Mouse (Mus musculus) fat pad, adult 2 months (tissue): Measurements from ENCODE around the gene Retreg2.

Source experiments
- DNase-seq: peaks from one replicate; pipeline ENCODE4 v3.0.0-alpha.2; 2011; ENCODE audit warnings: low read depth, low spot score; ENCODE audit errors: extremely low read depth

Retreg2 gene

DNA sequence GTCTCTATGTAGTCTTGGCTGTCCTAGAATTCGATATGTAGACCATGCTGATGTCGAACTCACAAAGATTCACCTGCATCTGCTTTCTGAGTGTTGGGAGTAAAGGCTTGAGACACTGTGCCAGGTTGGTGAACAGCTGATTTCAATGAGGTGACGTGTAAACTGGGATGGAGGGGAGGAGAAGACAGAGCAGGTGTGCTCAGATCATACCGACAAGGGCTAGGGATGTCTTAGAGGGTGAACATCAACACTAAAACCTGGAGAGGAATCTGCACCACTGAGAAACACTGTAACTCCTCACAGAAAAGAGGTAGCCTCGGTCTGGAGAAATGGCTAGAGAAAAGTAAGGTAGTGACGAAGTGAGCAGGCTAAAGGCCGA is 25.5 kb downstream of the Retreg2 start:
- no peak for DNase-seq

DNA sequence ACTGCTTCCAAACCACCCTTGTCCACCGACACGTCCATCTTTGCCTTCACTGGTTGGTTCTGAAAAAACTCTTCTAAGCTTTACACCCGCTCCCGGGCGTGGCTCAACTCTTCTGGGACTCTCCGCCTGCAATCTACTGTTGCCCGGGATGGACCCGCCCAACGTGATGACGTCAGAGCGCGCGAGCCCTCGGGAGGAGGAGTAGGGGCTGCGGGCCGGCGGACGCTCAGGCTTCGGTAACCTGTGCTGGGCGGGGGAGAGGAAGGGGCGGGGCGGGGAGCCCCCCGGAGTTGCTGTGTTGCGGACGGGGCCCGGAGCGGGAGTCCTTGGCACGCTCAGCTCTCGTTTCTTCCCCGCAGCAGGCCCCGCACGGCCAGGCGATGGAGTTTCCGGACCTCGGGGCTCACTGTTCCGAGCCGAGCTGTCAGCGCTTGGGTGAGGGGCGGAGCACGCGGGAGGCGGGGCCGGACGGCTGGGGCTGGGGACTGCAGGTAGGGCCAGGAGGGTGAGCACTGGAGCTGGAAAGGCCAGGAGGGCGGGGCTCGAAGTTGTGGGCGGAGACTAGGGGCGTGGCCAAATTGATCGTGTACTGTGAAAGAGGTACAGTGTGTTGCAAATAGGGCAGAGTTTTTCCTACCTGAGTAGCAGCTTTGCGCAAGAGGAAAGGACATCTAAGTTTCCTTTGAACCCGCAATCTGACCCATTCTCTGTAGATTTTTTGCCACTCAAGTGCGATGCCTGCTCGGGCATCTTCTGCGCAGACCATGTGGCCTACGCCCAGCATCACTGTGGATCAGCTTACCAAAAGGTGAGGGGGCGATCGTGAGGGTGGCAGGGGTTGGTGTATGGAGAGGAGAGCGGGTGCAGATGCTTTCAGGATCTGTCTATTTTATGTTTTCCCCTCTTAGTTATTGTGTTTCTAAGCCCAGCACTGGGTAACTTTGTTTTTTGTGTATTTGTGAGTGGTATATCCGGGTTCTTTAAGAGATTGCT is 26.2 kb downstream of the Retreg2 start, which contains the start of gene Zfand2b:
Zfand2b (plus strand) TSS at position 175 of the 993 bp plus-strand sequence.
- DNase-seq, result peak; percentile 72

DNA sequence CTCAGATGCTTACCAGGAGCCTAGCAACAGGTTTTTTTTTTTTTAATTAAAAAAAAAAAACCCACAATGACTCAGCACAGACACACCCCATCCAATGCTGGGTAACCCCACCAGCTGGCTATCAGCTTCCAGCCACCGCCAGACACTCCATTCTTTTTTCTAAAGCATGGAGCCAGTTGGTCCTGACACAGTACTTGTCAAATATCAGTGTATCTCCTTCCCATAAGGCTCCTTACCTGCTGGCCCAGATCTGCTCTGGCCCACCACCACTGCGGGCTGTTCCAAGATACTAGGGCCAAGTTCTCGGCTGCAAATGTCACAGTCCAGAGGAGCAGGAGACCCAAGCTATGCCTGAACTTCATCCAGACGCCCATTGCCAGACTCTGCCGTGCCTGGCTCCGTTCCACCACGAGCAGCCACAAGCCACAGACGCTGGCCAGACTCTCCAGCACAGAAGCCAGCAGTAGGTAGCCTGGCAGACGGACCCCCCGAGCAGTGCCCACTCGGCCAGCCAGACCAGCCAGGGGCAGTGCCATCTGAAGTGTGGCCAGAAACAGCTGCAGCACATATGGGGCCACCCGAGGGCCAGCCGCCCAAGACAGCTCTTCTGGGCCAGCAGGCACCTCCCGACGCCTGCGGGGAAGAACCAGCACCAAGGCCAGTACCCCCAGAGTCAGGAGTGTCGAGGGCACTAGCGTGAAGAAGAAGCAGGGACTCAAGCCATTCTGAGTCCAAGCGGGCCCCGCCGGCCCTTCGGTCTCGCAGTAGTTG is 36.9 kb downstream of the Retreg2 start:
- DNase-seq, result no peak

- no peak for DNase-seq
Observed at GRCm38 (mm10) chr1:75180105-75180590, 37.6 kb downstream of the Retreg2 start, which contains the start of gene Abcb6. Abcb6 (minus strand) TSS chr1:75180392.

GRCm38 (mm10) chr1:75180741-75181140 is 38.2 kb downstream of the Retreg2 start:
- DNase-seq, result no peak

- DNase-seq, result no peak
Observed at GRCm38 (mm10) chr1:75181377-75181870, 38.8 kb downstream of the Retreg2 start.

- DNase-seq, result no peak
Observed at GRCm38 (mm10) chr1:75182160-75182559, 39.6 kb downstream of the Retreg2 start.

- no peak for DNase-seq
Observed at GRCm38 (mm10) chr1:75185495-75185894, 42.9 kb downstream of the Retreg2 start.

- DNase-seq, result no peak
Observed at GRCm38 (mm10) chr1:75187126-75187525, 44.5 kb downstream of the Retreg2 start.

- DNase-seq, result no peak
Observed at GRCm38 (mm10) chr1:75187914-75188483, 45.4 kb downstream of the Retreg2 start.

- DNase-seq, result no peak
Observed at GRCm38 (mm10) chr1:75190577-75190976, 48.0 kb downstream of the Retreg2 start.

DNA sequence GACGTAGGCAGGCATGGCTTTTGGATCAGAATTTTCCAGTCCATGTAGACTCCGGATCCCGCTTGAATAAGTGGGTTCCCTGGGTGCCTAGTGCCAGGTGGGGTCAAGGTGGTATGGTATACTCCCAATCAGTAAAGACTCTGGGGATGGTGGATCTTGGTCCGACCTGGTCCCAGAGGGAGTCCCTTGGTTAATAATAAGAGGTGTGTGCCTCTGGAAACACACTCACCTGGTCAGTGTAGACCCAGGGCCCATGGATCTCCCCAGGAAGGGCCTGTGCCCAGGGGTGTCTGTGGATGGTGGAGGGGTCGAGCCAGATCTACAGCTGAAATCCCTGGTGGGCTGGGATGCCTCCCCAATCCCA is 48.7 kb downstream of the Retreg2 start:
- no peak for DNase-seq

DNA sequence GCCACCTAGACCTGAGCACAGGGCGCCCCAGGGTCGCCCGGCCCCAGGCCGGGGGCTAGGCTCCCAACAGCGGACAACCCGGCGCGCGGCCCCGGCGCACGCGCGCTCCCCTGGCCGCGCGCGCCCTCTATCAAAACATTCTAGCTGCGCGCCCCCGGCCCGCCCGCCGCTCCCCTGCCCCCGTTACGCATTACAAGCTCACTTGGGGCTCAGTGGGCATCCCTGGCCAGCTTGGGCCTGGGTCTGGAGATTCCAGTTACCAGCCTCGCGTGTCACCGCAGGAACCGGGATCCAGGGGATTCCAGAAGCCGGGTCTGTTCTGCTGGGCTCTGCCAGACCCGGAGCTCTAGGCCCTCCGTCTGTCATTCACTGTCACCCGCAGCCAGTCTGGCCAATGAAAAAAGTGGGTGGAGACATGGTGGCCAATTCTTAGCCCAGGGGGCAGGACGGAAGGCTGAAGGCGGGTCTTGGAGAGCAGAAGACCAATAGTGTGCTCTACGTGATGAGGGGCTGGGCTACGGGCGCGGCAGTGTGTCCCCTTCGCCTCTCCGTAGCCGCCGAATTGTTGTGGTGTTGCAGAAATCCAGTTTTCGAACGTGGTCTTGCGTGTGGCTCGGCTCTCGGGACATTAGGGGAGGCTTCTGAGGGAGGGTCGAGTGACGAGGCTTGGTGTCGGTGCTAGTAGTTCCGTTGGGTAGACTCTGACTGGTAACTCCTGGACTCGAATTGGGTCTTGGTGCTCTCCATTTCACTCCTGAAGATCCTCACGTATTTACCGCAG is 49.2 kb downstream of the Retreg2 start, which contains the start of the genes Ankzf1 and Atg9a:
Ankzf1 (plus strand) TSS at position 530 of the 781 bp plus-strand sequence.
Atg9a (minus strand) TSS at position 575 of the 781 bp plus-strand sequence.
- DNase-seq, result peak; percentile 97

DNA sequence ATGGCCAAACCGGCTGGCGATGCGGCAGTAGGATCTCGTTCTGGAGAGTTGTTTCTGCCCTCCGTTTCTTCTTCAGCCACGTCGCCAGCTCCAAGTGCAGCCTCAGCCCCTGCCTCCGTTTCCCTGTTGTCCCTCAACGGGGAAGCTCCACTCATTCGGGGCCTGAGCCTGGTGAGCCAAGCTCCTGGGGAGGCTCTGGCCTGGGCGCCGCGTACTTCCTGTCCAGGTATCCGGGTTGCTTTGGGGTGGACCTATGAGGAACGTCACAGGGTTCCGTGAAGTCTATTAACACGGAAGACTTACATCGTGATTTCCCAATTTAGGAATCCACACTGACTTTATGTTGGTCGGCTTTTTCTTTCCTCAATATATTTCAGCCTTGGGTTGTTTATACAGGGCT is 49.9 kb downstream of the Retreg2 start:
- DNase-seq, result no peak
